Mouse (Mus musculus) liver, adult 2 months (tissue): ENCODE measurements around the gene Prkaa1.

Experiments used
- CTCF ChIP-seq: fragments of 200-500 bp; IDR thresholded peaks from 2 replicates; pipeline ENCODE4 v1.5.1; 2011; ENCODE audit warnings: low read depth, low read length, control low read depth
- POLR2A ChIP-seq: fragments of 200-500 bp; IDR thresholded peaks from 2 replicates; pipeline ENCODE4 v1.6.1; 2011; ENCODE audit warnings: low read length, control low read depth; ENCODE audit not compliant: insufficient read depth; ENCODE audit errors: extremely low read depth

DNA sequence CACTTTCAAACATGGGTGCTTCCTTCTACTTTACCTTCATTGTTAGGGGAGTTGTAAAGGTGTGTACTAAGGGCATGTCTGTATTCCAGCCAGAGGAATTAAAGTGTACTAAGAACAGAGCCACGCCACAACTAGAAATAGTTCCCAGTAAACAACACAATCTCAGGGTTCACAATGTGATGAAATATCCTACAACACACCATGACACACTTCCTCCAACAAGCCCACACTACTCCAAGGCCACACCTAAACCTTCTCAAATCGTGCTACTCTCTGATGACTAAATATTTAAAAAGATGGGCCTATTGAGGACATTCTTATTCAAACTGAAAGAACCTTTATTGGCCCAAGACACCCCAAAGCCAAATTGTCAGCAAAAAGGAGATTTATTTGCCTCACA is 16.2 kb upstream of the Prkaa1 start:
- TF ChIP-seq CTCF (no peak), POLR2A (no peak)
